Mouse (Mus musculus) ovary, postnatal 36 days (tissue): ENCODE data around the gene Utp4.
"Not testable (repeated sequence)": the region's sequence is repeated elsewhere in the genome, so short reads cannot be mapped to it uniquely, and the experiment has no call there.

Experiments used
- DNase-seq: peaks from one replicate; pipeline ENCODE4 v3.0.0; 2022; ENCODE audit warnings: low spot score, mixed read lengths

Gene Utp4

DNA sequence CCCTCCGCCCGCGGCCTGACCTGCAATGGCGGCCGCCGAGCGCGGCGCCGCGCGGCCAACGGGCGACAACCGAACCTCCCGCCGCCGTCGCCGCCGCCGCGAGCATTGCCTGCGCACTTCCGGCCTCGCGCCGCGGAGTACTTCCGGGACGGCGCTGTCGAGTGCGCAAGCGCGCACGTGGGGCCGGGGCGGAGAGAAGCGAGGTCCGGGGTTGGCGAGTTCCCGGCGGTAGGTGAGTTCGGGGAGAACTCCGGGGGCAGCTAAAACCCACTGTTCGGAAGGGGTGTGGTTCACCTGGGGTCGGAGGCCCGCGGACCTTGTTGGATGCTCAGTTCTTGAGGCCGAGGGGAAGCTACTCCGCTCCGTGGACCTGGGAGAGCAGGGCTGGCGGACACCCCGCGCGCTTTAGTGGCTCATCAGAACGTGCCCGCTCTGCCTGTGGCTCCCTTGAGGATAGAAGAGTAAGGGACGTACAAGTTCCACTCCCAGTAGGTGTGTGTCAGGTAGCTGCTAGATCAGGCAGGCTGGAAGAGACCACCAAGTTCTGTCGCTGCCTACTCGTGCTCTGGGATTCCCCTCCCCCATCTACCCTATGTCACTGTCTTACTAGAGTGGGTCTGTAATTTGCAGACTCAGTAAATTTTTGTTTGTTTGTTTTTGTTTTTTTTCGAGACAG lies at the start of gene Utp4:
Utp4 (plus strand) TSS at position 156 of the 676 bp plus-strand sequence.
- peak; percentile 88 for DNase-seq

DNA sequence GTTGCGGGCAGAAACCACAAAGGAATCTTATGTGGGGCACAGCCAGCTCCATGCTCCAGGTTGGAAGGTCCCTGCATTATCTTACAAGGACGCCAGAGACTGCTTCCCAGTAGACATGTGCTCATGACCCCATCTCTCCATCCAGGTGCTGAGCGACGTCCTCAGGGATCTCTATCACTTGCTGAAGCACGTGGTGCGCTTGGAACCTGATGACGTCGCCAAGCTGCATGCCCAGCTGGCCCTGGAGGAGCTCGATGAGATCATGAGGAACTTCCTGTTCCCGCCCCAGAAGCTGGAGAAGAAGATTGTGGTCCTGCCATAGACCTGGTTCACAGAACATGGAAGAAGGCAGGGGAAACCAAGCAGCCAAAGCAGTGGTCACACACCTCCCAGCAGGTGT lies 43.4 kb upstream of the Utp4 start:
- DNase-seq = no peak

- peak; percentile 12 for DNase-seq
These were observed 38.7 kb upstream of the Utp4 start for GRCm38 (mm10) chr8:106854534-106855241.

DNA sequence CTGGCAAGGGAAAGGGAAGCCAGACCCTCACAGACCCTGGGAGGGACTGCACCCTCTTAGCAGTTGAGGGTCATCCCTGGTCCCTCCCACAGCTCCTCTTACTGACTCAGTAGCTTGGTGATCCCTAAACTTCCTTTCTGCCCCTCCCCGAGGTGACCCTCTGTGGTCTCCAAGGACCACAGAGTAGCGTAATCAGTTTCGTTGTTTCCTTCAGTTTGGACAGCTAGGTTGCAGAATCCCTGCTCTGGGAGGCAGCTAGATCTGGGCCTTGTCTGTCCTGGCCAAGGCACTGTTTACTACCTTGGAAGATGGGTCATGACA lies 38.2 kb upstream of the Utp4 start:
- no peak for DNase-seq

GRCm38 (mm10) chr8:106862845-106863244 lies 30.6 kb upstream of the Utp4 start:
- no peak for DNase-seq

DNA sequence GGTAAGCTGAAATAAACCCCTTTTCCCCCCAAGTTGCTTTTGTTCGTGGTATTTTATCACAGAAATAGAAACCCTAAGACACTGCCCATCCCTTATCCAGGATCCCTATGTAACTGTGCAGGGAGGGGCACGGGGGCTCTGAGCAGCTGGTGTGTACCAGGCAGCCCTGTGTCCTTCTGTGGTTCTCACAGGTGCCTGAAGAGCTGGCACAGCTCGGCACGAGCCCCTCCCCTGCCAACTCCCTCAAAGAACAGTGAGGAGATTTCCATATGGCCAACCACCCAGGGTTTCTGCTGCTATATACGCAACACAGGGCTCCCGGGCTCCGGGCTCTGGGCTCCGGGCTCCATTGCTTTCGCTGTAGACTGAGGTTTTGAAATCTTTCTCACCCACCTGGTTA lies 28.1 kb upstream of the Utp4 start:
- DNase-seq = no peak

- no peak for DNase-seq
These were observed 23.4 kb upstream of the Utp4 start, which contains the start of gene Has3 for GRCm38 (mm10) chr8:106870051-106870450. Has3 (plus strand) TSS chr8:106870242.

DNA sequence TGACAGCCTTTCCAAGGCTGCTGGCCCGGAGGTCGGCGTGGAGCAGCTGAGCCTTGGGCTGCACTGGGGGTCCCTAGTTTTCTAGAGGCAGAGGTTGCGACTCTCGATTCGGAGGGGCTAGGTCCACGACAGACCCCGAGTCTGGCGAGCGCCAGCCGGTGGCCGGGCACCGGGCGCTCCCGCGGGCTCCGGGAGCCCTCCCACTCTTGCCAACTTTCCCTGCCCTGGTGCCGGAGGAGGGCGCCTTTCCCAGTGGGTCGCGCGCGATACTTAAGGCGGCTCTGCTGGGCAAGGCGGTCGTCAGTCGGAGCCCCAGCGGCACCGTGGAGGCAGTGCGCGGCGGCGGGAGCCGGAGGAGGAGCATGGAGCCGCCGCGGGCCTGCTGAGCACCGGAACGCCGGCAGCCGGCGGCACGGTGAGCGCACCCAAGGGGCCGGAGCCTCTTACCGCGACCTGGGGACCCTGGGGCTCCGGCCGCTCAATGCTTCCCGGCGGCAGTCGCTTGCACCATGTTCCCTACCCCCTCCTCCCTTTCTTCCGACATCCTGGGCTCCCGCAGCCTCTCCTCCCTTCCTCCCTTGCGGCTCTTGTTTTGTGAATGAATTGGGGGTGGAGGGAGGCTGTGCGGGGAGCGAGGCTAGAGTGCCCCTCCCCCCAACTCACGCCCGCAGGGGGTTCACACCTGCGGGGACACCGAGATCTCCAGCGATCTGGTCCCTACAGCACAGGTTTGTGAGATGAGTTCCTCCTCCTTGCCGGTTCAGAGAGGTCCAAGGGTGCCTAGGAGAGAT lies 22.7 kb upstream of the Utp4 start:
- DNase-seq = peak; percentile 73

GRCm38 (mm10) chr8:106871328-106871926 lies 22.0 kb upstream of the Utp4 start:
- no peak for DNase-seq

DNA sequence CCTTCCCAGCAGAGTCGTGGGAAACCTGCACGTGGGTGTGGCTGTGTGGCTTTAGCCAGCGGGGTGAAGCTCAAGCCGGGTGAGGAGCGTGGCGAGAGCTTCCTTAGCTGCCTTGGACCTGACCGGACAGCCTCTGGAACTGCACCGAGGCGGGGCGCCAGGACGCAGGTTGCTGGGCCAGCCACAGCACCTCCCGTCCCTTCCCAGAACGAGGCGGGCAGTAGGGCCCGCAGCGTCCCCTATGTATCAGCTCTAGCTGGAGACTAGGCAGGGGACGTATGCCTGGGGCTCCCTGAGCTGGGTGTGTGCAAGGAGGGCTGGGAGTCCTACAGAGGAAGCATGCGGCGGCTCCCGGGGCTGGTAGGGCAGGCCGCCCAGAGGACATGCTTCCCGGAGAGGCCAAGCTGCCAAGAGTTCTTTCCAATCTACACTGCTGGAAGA lies 21.5 kb upstream of the Utp4 start:
- DNase-seq = peak; percentile 71

DNA sequence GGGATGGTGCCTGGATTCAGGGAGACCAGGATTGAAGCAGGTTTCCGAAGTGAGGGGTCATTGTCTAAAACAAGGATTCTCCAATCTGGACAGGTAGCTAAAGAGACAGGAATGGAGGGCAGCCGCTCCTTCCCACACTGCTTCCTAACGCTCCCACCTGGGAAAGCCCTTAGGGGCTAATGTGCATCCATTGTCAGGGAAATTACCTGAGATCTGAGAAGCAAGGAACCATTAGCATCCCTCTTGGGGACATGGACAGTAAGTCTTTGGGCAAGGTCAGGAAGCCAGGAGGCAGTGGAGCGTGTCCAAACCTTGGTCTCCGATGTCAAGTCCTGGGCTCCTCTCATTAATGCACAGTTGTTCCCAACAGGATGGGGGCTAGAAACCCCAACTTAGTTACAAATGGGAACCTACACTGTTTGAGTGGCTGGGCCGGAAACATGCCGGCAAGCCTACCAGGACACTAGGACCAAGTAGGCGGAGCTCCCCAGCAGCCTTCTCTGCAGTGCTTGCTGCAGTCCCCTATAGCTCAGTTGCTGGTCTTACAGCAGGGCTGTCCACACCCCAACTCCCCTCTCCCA lies 20.9 kb upstream of the Utp4 start:
- DNase-seq = no peak

- no peak for DNase-seq
These were observed 13.2 kb upstream of the Utp4 start for GRCm38 (mm10) chr8:106880121-106880707.

DNA sequence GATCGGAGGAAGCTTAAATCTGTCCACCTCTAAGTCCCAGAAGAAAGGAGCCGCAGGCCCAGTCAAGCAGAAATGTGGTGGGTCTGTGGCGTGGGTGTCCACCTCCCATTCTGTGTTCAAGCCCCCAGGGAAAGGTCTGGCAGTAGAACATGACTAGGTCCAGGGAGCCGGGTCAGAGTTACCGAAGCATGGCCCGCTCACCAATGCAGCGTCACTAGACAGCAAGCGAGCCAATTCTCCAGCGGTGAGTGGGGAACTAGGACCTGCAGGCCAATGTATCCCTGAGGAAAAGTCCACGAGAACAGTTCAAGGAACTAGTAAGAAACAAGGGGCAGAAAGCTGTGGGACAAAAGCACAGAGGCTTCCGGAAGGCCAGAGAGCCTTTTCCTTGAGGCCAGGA lies 9.3 kb upstream of the Utp4 start:
- DNase-seq = not testable (repeated sequence)

DNA sequence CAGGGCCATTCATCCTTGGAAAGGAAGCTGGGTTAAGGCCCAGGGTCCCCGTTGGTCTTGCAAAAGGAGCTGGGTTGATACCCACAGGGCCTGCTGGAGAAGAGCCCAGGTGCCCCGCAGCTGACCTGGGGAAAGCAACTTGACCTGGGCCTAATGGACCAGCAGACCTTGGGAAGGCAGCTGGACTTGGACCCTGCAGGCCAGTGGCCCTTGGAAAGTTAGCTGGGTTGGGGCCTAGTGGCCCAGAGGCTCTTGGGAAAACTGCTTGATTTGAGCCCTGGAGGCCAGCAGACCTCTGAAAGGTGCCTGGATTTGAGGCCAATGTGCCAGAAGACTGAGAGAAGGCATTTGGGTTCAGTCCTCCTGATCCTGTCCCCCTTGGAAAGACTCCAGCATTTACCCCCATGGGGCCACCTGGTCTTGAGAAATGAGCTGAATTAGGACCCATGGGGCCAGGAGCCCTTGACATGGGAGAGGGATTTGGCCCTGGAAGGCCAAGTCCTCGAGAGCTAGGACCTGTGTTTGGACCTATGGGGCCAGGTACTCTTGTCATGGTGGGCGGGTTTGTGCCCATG lies 8.5 kb upstream of the Utp4 start:
- DNase-seq = not testable (repeated sequence)

DNA sequence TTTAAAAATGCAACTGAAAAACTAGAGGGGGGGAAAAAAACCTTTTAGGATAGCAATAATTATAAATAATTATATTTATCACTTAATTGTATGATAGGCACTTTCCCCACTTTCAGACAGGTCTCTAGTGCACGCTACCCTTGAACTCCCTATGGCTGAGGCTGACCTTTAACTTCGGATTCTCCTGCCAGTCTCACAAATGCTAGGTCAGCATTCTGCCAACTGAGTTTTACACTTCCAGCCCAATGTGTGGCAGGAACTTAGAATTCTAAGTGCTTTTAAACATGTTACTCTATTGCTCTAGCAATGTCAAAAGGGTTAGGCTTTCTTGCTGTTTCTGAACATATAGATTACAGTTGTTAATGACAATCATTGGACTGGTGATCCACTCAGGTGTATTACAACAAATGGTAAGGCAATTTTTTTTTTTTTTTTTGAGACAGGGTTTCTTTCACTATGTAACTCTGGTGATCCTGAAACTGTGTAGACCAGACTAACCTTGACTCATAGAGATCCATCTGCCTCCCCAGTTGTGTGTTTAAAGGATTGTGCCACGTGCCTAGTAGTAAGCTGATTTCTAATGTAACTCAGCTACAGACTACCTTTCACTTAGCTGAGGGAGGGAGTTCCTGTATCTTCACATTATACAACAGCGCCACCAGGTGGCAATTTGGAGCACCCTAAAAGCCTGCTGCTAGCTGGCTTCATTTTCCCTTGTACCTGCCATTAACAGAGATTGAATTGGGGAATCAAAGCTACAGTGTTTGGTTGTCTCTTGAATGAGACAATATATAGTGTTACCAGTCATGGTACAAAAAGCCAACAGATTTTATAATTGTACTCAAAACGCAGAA lies 5.9 kb upstream of the Utp4 start:
- DNase-seq = peak; percentile 59

DNA sequence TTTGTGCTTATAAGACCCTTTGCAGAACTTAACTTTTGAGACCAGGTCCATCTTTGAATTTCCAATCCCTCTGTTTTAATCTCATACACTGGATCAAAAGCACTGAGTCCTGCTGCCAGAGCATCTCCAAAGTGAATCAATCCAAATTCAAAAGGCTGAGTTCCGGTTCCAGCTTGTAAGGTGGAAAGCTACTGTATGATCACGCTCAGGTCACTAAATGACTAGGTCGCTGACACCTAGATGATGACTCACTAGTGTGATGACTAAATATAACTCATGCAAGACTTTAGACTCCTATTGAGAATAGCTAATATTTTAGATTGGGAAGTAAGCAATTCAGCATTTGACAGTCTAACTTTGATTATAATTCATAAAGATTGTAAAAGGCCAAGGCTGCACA lies 4.6 kb upstream of the Utp4 start:
- DNase-seq = no peak

GRCm38 (mm10) chr8:106892210-106892805 lies 1.1 kb upstream of the Utp4 start:
- DNase-seq = peak; percentile 55

GRCm38 (mm10) chr8:106892806-106893451 lies 507 bp upstream of the Utp4 start:
- no peak for DNase-seq

GRCm38 (mm10) chr8:106899473-106899872 lies 6.0 kb downstream of the Utp4 start:
- DNase-seq = no peak
